In the genomic region with DNA sequence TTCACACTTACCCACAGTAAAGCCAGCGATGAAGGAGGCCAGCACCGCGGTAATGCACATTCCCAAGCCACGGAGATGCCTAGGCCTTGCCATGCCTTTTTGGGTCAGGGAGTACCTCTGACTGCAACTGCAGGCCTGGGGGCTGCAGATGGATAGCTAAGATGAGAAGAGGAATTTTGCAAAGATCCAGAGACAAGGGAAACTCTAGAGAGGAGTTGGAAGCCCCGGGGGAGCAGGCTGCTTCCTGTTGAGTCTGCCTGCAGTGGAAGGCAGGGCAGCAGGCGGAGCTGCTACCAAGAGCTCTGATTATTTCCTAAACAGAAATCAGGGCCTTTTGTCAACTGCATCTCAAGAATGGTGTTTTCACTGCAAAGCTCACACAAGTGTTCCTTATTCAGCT, we compare ENCODE assay signal across 7 mouse cellular contexts. TPM values are rescaled to one million over a fixed set of nuclear protein-coding genes. Genes with fewer than 3 reads are reported as not detected.
DNase-seq lines count a peak whose midpoint lies in the region; ATAC-seq lines count a peak whose summit lies in the region.

No protein-coding gene starts in this region.

- peak overlapping the region; percentile 24 for H3K4me3 ChIP-seq in heart, embryonic 12.5 days
- H3K4me3 ChIP-seq in limb, embryonic 10.5 days: no peak overlapping the region

- no peaks in the 10 kb centered on the region for H3K36me3 ChIP-seq in heart, embryonic 12.5 days
- H3K36me3 ChIP-seq in limb, embryonic 10.5 days: no peaks in the 10 kb centered on the region

- H3K9me3 ChIP-seq in heart, embryonic 12.5 days (replicated peaks): no peaks in the 10 kb centered on the region
- no peaks in the 10 kb centered on the region for H3K9me3 ChIP-seq in limb, embryonic 10.5 days (replicated peaks)

- no peaks in the 10 kb centered on the region for H3K27me3 ChIP-seq in heart, embryonic 12.5 days (replicated peaks)
- no peaks in the 10 kb centered on the region for H3K27me3 ChIP-seq in limb, embryonic 10.5 days (ENCODE audit: low read depth, poor library complexity, severe bottlenecking)

- peak overlapping the region; percentile 41 for H3K4me2 ChIP-seq in heart, embryonic 12.5 days

- peaks cover 4% of the 10 kb centered on the region; the same call in 1 of the 2 replicates for H3K4me1 ChIP-seq in heart, embryonic 12.5 days (replicated peaks)
- H3K4me1 ChIP-seq in limb, embryonic 10.5 days: no peaks in the 10 kb centered on the region

- WGBS in heart, embryonic 12.5 days: 15% methylated on average over 6 of the region's 6 CpGs
- WGBS in limb, embryonic 10.5 days: 27% methylated on average over 6 of the region's 6 CpGs

- H3K9ac ChIP-seq in heart, embryonic 12.5 days: peak overlapping the region; percentile 10; the same call in 1 of the 2 replicates

- peak; percentile 31 for DNase-seq in MN1 (ENCODE audit: low spot score)
- peak; percentile 4 for DNase-seq in brain, adult 2 months (ENCODE audit: low read depth, low spot score)
- peak; percentile 29 for DNase-seq in limb, embryonic 10.5 days (ENCODE audit: low spot score)
- no peak for DNase-seq in urinary bladder, postnatal 36 days (ENCODE audit: low spot score in 2 of 2)
- DNase-seq in adrenal gland, adult 8-10 months: no peak

- H3K27ac ChIP-seq in heart, embryonic 12.5 days (ENCODE audit: poor library complexity, severe bottlenecking): no peak overlapping the region
- no peak overlapping the region for H3K27ac ChIP-seq in limb, embryonic 10.5 days

- ATAC-seq in heart, embryonic 12.5 days (ENCODE audit: insufficient number of reproducible peaks, low FRiP score): no peak
- no peak for ATAC-seq in monocyte, adult 5-6 weeks (replicated peaks; ENCODE audit: insufficient number of reproducible peaks, low FRiP score, low TSS enrichment, poor library complexity, severe bottlenecking)

RNA-seq across cellular contexts. Expression of gene Naalad2, which starts 17.0 kb away (rescaled TPM):
- 2.5 and 4.5 TPM in 2 replicates for polyA plus RNA-seq in heart, embryonic 12.5 days (2016; fragmentation: Nextera tagmentation; extraction: Ambion mirVana)
- polyA plus RNA-seq in limb, embryonic 10.5 days (2016; fragmentation: Nextera tagmentation; extraction: Ambion mirVana): 0.18 and 0.24 TPM in 2 replicates
- total RNA-seq in monocyte, adult 5-6 weeks (2017): 0.10 TPM in 1 of 3 replicates, not detected in the others
- 1 to 10 TPM; 3.5 to 8.4 (median 4.7) TPM for total RNA-seq in adrenal gland, adult 8-10 months (2022)

RNA-seq across cellular contexts. Expression of gene Ubtfl1, which starts 18.4 kb away (rescaled TPM):
- not detected in 2 replicates for polyA plus RNA-seq in heart, embryonic 12.5 days (2016; fragmentation: Nextera tagmentation; extraction: Ambion mirVana)
- not detected in 2 replicates for polyA plus RNA-seq in limb, embryonic 10.5 days (2016; fragmentation: Nextera tagmentation; extraction: Ambion mirVana)
- total RNA-seq in monocyte, adult 5-6 weeks (2017): not detected in 3 replicates
- not detected for total RNA-seq in adrenal gland, adult 8-10 months (2022)

RNA-seq across cellular contexts. Expression of gene Mbd3l2, which starts 44.7 kb away (rescaled TPM):
- polyA plus RNA-seq in heart, embryonic 12.5 days (2016; fragmentation: Nextera tagmentation; extraction: Ambion mirVana): not detected in 2 replicates
- polyA plus RNA-seq in limb, embryonic 10.5 days (2016; fragmentation: Nextera tagmentation; extraction: Ambion mirVana): not detected in 2 replicates
- total RNA-seq in monocyte, adult 5-6 weeks (2017): not detected in 3 replicates
- total RNA-seq in adrenal gland, adult 8-10 months (2022): not detected

Comparison
In these comparisons a context has a peak if more than half of its experiments do, and no peak if none do; other contexts are left out.
1. DNase-seq: peak in MN1 (single experiment), brain, adult 2 months (single experiment) and limb, embryonic 10.5 days (single experiment); none in urinary bladder, postnatal 36 days (0 of 2) and adrenal gland, adult 8-10 months (single experiment).